Mouse (Mus musculus): Measurements from ENCODE around the gene Med27.

DNA sequence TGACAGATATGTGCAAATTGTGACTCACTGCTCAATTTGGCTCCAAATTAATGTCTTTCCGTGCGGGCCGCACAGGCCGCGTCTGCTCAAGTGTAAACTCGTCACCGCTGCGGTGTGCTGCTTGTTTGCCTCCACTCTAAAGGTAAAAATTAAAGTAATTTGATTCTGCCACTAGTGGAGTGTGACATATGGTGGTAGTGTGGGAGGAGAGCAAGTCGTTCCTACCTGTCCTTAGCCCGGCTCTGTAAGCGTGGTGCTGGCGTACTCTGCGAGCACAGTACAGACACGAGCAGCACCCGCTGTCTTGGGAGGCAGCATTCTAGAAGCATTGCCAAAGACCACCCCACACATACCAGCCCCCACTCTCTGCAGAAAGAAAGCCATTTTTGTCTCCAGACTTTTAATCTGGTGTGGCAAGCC, 121.9 kb downstream of the Med27 start:
- TF ChIP-seq POLR2A (IDR thresholded peaks at IDR 0.05; ENCODE audit: low read depth, low read length), result no peak
- TF ChIP-seq CTCF (conservative IDR thresholded peaks at IDR 0.05; ENCODE audit: insufficient read depth, insufficient read length, low read depth, low read length), result no peak

All from kidney, adult 2 months (tissue).